Mouse (Mus musculus): Measurements from ENCODE around the gene Znhit1.

DNA sequence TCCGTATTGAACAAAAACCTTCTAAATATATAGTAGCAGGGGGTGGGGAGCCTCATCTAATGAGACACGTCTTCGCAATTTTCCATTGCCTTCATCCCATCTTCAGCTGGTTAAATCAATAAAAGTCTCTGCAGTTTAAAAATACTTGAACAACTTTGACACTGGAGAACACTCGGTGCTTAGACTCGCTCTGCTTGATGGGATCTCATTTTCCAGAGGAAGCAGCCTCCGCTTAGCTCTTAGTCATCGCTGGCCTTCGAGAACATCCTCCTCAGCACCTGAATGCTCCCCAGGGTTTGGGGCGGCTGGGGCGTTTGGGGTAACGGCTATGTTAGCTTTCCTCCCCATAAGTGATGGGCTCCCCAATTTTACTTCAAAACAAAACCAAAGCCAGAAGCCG, 42.7 kb downstream of the Znhit1 start:
- TF ChIP-seq CTCF (conservative IDR thresholded peaks at IDR 0.05; ENCODE audit: low read length) (no peak), NANOG (IDR thresholded peaks at IDR 0.05; ENCODE audit: borderline replicate concordance, low read length) (no peak)

Measured in E14TG2a.4 (cell line).